Mouse (Mus musculus): Measurements from ENCODE around the gene Olfr39. TPM values are rescaled to one million over a fixed set of nuclear protein-coding genes. Genes with fewer than 3 reads are reported as not detected.
"Not testable (repeated sequence)": the region's sequence is repeated elsewhere in the genome, so short reads cannot be mapped to it uniquely, and the experiment has no call there.

The Olfr39 gene
- not detected for total RNA-seq (2021)
- long read RNA-seq: 0 reads

DNA sequence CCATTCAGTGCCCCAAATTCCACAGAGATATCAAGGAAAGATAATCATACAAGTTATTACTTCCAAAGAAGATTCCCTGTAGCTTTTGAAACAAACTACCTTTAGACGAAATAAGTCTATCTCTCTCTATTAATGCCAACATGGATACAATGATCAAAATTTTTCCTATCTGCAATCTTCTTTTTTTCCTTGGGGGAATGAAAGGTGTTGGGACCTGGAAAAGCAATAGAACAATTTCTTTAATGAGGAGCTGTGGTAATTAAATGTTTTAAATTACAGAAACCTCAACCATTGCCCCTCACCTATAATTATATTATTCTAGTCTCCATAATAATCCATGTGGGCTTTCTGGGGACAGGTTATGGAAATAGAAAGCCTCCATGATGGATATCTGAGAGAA, at the start of gene Olfr39:
Gene Olfr39, plus strand, starts transcription at position 301 of the 400 bp plus-strand sequence.
- no peak for DNase-seq (ENCODE audit: low spot score in 2 of 2)

DNA sequence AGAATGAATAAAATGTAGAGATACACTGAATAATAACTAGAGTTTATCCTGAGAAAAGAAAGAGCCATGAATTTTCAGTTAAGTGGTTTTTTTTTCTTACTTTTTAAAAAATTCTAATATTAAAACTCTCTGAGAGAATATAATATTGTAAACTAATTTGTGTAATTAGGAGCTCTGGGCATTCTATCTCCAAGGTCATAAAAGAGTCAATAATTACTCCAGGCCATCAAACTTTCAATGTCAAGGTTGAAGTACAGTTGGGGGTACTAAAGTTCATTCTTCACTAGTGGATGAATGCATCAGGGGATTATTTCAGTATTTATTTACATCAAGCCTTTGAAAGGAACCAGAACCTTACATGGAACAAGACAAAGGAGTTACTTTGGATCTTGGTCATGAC, 45.3 kb upstream of the Olfr39 start, which contains the start of gene Olfr872:
Gene Olfr872, plus strand, starts transcription at position 301 of the 400 bp plus-strand sequence.
- no peak for DNase-seq (ENCODE audit: low spot score in 2 of 2)

DNA sequence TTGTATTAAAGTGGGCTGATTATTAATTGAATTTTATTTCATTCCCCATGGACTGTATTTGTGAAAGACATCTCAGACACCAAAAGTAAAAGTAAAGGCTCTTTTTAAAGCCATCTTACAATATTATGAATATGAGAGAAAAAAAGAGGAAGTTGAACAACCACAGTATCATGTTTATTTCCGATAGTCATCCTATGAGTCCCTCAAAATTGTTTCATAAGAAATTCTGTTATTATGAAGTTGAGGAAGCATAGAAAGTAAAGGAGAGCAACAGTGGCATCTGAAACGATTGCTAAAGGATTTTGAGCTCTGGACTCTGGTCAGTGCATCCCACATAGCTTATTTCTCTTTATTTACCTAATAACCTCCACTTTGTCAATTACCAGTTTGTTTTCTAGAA, 44.8 kb upstream of the Olfr39 start:
- no peak for DNase-seq (ENCODE audit: low spot score in 2 of 2)

GRCm38 (mm10) chr9:20295562-20295961, 13.4 kb downstream of the Olfr39 start:
- DNase-seq (ENCODE audit: low spot score in 2 of 2): not testable (repeated sequence)

GRCm38 (mm10) chr9:20298232-20298631, 16.1 kb downstream of the Olfr39 start, which contains the start of gene Olfr873:
Olfr873 (plus strand) TSS chr9:20298532.
- no peak for DNase-seq (ENCODE audit: low spot score in 2 of 2)

- DNase-seq (ENCODE audit: low spot score in 2 of 2): no peak
These were observed 53.8 kb downstream of the Olfr39 start, which contains the start of gene Olfr18 for GRCm38 (mm10) chr9:20335994-20336393. Olfr18 (minus strand) TSS chr9:20336094.

Other genes with a start within 250 kb of the Olfr39 start
- gene Olfr867, start 224.8 kb upstream of the Olfr39 start, total RNA-seq (2021): not detected
- not detected for gene Olfr868, start 183.7 kb upstream of the Olfr39 start, total RNA-seq (2021)
- not detected for gene Olfr869, start 153.3 kb upstream of the Olfr39 start, total RNA-seq (2021)
- not detected for gene Olfr870, start 108.3 kb upstream of the Olfr39 start, total RNA-seq (2021)
- gene Olfr871, start 70.1 kb upstream of the Olfr39 start, total RNA-seq (2021): not detected
- gene Olfr872, start 45.2 kb upstream of the Olfr39 start, total RNA-seq (2021): not detected
- gene Olfr873, start 16.2 kb downstream of the Olfr39 start, total RNA-seq (2021): not detected
- gene Olfr18, start 53.7 kb downstream of the Olfr39 start, total RNA-seq (2021): not detected
- gene Zfp560, start 102.8 kb downstream of the Olfr39 start, total RNA-seq (2021): 1 to 10 TPM; 9.3 to 9.6 TPM
- 10 to 100 TPM; 21.2 to 26.0 TPM for gene Zfp26, start 177.8 kb downstream of the Olfr39 start, total RNA-seq (2021)
- 10 to 100 TPM; 24.6 to 27.5 TPM for gene Zfp426, start 210.4 kb downstream of the Olfr39 start, total RNA-seq (2021)
- gene Zfp266, start 239.1 kb downstream of the Olfr39 start, total RNA-seq (2021): 10 to 100 TPM; 41.6 to 45.7 TPM

All from layer of hippocampus, adult 18-20 months (tissue).